Mouse (Mus musculus) gastrocnemius, postnatal 14 days (tissue): Measurements from ENCODE around the gene Pln. TPM values are rescaled to one million over a fixed set of nuclear protein-coding genes. Genes with fewer than 3 reads are reported as not detected.
A peak's percentile ranks its signal among the peaks of the same experiment; 100 is the strongest.

Experiments
- DNase-seq: peaks from one replicate; pipeline ENCODE4 v3.0.0; 2021; ENCODE audit warnings: mixed read lengths
- intact Hi-C: fragments of 180-260 bp; cut with DNase I; formaldehyde crosslinking; loops from one replicate; pipeline ENCODE4 v1.15.1; 2025; ENCODE audit warnings: low total_unique reads
- long read RNA-seq, 2 experiments: library from polyadenylated mRNA; stranded (forward); transcript quantifications; one replicate each; pipeline ENCODE4 v2.0.0; 2021
- total RNA-seq, 2 experiments: library from RNA; stranded (reverse); gene quantifications; 2 replicates each; pipeline ENCODE4 v1.2.3; 2021

The Pln gene
- 1 to 10 TPM; 1.6 TPM for total RNA-seq
- long read RNA-seq, experiment 1, partial matches to known transcripts: 0 of 1 reads
- long read RNA-seq, experiment 1, other reads (novel, unspliced or antisense): 1 of 1 reads
- long read RNA-seq, experiment 2, partial matches to known transcripts: 0 of 1 reads
- long read RNA-seq, experiment 2, other reads (novel, unspliced or antisense): 0 of 1 reads

GRCm38 (mm10) chr10:53337162-53337923, at the start of gene Pln:
Pln (plus strand) TSS chr10:53337667.
- DNase-seq: no peak
- intact Hi-C loops: no loop called here

GRCm38 (mm10) chr10:53305867-53306266, 31.6 kb upstream of the Pln start:
- intact Hi-C loops: no loop called here
- DNase-seq: no peak

- DNase-seq: no peak
- intact Hi-C loops: no loop called here
These were observed 30.8 kb upstream of the Pln start for GRCm38 (mm10) chr10:53306674-53307073.

- DNase-seq: no peak
- intact Hi-C loops: no loop called here
These were observed 14.1 kb upstream of the Pln start for GRCm38 (mm10) chr10:53323367-53323766.

GRCm38 (mm10) chr10:53324663-53325062, 12.8 kb upstream of the Pln start:
- no peak for DNase-seq
- intact Hi-C loops: no loop called here

GRCm38 (mm10) chr10:53326367-53326766, 11.1 kb upstream of the Pln start:
- no peak for DNase-seq
- intact Hi-C loops: no loop called here

GRCm38 (mm10) chr10:53329257-53329656, 8.2 kb upstream of the Pln start:
- intact Hi-C loops: no loop called here
- DNase-seq: no peak

- DNase-seq: no peak
- intact Hi-C loops: no loop called here
These were observed 4.7 kb upstream of the Pln start for GRCm38 (mm10) chr10:53332752-53333151.

GRCm38 (mm10) chr10:53335266-53335665, 2.2 kb upstream of the Pln start:
- intact Hi-C loops: no loop called here
- no peak for DNase-seq

- DNase-seq: no peak
- intact Hi-C loops: no loop called here
These were observed 1.5 kb upstream of the Pln start for GRCm38 (mm10) chr10:53335974-53336373.

- DNase-seq: no peak
- intact Hi-C loops: no loop called here
These were observed 1.6 kb downstream of the Pln start for GRCm38 (mm10) chr10:53339045-53339444.

- no peak for DNase-seq
- intact Hi-C loops: loop anchor here (5.0 kb wide), 1 partner anchor 186 kb away; no protein-coding TSS in a partner anchor
These were observed 4.0 kb downstream of the Pln start for GRCm38 (mm10) chr10:53341288-53341965.

- intact Hi-C loops: loop anchor here (5.0 kb wide), 1 partner anchor 185 kb away; no protein-coding TSS in a partner anchor
- no peak for DNase-seq
These were observed 4.8 kb downstream of the Pln start for GRCm38 (mm10) chr10:53342166-53342728.

- intact Hi-C loops: loop anchor here (5.0 kb wide), 1 partner anchor 184 kb away; no protein-coding TSS in a partner anchor
- DNase-seq: no peak
These were observed 5.9 kb downstream of the Pln start for GRCm38 (mm10) chr10:53343384-53343783.

GRCm38 (mm10) chr10:53343865-53344264, 6.4 kb downstream of the Pln start:
- intact Hi-C loops: loop anchor here (5.0 kb wide), 1 partner anchor 183 kb away; no protein-coding TSS in a partner anchor
- no peak for DNase-seq

- intact Hi-C loops: loop anchor here (5.0 kb wide), 1 partner anchor 167 kb away; no protein-coding TSS in a partner anchor
- no peak for DNase-seq
These were observed 8.0 kb downstream of the Pln start for GRCm38 (mm10) chr10:53345508-53345907.

- peak; percentile 32 for DNase-seq
- intact Hi-C loops: loop anchor here (5.0 kb wide), 1 partner anchor 166 kb away; no protein-coding TSS in a partner anchor
These were observed 9.0 kb downstream of the Pln start for GRCm38 (mm10) chr10:53346506-53346905.

GRCm38 (mm10) chr10:53346916-53347315, 9.4 kb downstream of the Pln start:
- intact Hi-C loops: loop anchor here (5.0 kb wide), 1 partner anchor 165 kb away; no protein-coding TSS in a partner anchor
- no peak for DNase-seq

- intact Hi-C loops: loop anchor here (5.0 kb wide), 1 partner anchor 164 kb away; no protein-coding TSS in a partner anchor
- no peak for DNase-seq
These were observed 10.6 kb downstream of the Pln start for GRCm38 (mm10) chr10:53347787-53348755.
